Mouse (Mus musculus) T-helper 2 cell (primary cell): ENCODE data around the gene Zfp865.

ENCODE experiments used
- in situ Hi-C: fragments of 300-600 bp; cut with MboI, MseI; formaldehyde crosslinking; loops from one replicate; pipeline ENCODE4 v1.15.1; 2025; ENCODE audit warnings: high pct_unique_total_duplicates

Gene Zfp865

GRCm38 (mm10) chr7:5079365-5080009, 59.3 kb downstream of the Zfp865 start:
- in situ Hi-C loops, result loop anchor here (25.0 kb wide), 1 partner anchor 1308 kb away; the partner anchor contains the start of genes Smim17 and Zfp28

DNA sequence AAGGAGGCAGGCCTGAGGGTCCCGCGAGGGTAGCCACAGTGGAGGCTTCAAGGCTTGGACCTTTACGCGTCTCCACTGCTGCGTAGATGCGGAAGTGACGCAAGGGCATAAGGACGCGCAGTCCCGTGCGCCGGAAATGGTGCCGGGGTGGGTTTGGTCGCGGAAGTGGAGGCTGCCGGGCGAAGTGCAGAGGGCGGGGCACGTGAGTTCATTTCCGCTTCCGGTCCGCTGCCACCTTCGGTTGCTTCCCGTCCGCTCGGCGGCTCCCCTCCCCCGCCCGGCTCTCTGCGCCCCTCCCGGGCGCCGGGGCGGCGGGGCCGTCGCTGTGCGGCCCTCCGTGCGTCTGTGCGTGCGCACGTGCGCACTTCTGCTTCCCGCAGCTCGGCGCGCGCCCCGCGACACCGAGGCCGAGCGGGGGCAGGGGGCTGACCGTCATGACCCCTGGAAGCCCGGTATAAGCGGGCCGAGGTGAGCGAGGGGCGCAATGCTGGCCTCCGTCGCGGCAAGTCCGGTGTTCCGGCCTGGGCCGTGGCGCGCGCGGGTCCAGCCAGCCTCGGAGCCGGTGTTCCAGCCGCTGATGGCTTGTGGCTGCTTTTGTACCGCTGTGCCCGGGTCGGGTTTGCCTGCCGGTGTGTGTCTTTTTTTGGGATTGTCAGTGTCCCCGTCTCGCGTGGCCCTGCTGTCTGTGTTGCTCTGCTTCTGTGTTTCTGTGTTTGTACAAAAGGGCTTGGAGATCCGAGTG, 60.0 kb downstream of the Zfp865 start, which contains the start of gene Epn1:
Gene Epn1, plus strand, starts transcription at position 226 of the 742 bp plus-strand sequence.
- in situ Hi-C loops, result loop anchor here (25.0 kb wide), 1 partner anchor 1307 kb away; the partner anchor contains the start of genes Smim17 and Zfp28

- in situ Hi-C loops, result loop anchor here (25.0 kb wide), 1 partner anchor 1306 kb away; the partner anchor contains the start of genes Smim17 and Zfp28
Measured at GRCm38 (mm10) chr7:5080815-5081214, 60.6 kb downstream of the Zfp865 start.

DNA sequence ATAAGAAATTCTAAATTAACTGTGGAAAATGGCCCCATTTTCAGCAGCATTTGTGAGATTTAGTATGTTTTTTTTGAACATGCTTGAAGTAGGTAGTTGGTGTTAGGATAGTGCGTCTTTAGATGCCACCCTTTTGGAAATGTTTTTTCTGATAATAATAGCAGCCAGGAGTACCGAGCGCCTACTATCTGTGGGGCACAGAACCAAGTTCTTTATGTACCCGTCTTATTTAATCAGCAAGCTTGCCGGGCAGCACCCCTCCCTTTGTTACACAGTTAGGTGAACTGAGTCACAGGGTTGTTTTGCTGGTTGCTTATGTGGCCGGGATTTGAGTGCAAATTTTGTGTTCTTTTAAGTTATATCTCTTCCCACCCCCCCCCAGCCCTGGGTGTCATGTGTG, 61.1 kb downstream of the Zfp865 start:
- in situ Hi-C loops, result loop anchor here (25.0 kb wide), 1 partner anchor 1306 kb away; the partner anchor contains the start of genes Smim17 and Zfp28

- in situ Hi-C loops, result loop anchor here (25.0 kb wide), 1 partner anchor 1305 kb away; the partner anchor contains the start of genes Smim17 and Zfp28
Measured at GRCm38 (mm10) chr7:5081939-5082338, 61.8 kb downstream of the Zfp865 start.

- in situ Hi-C loops, result loop anchor here (25.0 kb wide), 1 partner anchor 1304 kb away; the partner anchor contains the start of genes Smim17 and Zfp28
Measured at GRCm38 (mm10) chr7:5083325-5084105, 63.3 kb downstream of the Zfp865 start.

GRCm38 (mm10) chr7:5085512-5085911, 65.3 kb downstream of the Zfp865 start:
- in situ Hi-C loops, result loop anchor here (25.0 kb wide), 1 partner anchor 1302 kb away; the partner anchor contains the start of genes Smim17 and Zfp28
